Mouse (Mus musculus) G1E (cell line): ENCODE results near the gene Gm17655. TPM values are rescaled to one million over a fixed set of nuclear protein-coding genes. Genes with fewer than 3 reads are reported as not detected.

Experiments
- ATAC-seq: 2 replicates; pipeline ENCODE4 v1.8.0; 2016; ENCODE audit warnings: mild to moderate bottlenecking; ENCODE audit not compliant: insufficient number of reproducible peaks, poor library complexity, low FRiP score, severe bottlenecking; ENCODE audit errors: extremely low read depth
- DNase-seq: peaks from one replicate; pipeline ENCODE4 v3.0.0; 2012; ENCODE audit warnings: low spot score
- H3K27me3 ChIP-seq: 2 replicates; pipeline ENCODE4 v1.6.1; 2012; ENCODE audit warnings: mild to moderate bottlenecking, low read length, inconsistent platforms; ENCODE audit not compliant: insufficient read depth
- H3K36me3 ChIP-seq: replicated peaks from 2 replicates; pipeline ENCODE3; 2012; ENCODE audit warnings: mild to moderate bottlenecking, inconsistent platforms
- H3K4me1 ChIP-seq: 2 replicates; pipeline ENCODE4 v1.6.1; 2012; ENCODE audit warnings: low read depth, low read length, inconsistent platforms, mixed read lengths; ENCODE audit not compliant: insufficient read depth
- H3K4me3 ChIP-seq: 2 replicates; pipeline ENCODE4 v1.5.1; 2012; ENCODE audit warnings: low read depth, mild to moderate bottlenecking, inconsistent platforms, low read length, moderate library complexity, mixed read lengths
- H3K9me3 ChIP-seq: replicated peaks from 2 replicates; pipeline ENCODE4 v1.6.1; 2012; ENCODE audit warnings: inconsistent platforms
- CTCF ChIP-seq: IDR thresholded peaks from 2 replicates; pipeline ENCODE4 v1.5.1; 2012; ENCODE audit warnings: low read depth, low read length, inconsistent platforms, mixed read lengths
- GATA1 ChIP-seq: IDR thresholded peaks from 2 replicates; pipeline ENCODE4 v1.6.1; 2012; ENCODE audit warnings: borderline replicate concordance, low read length, inconsistent platforms, mixed read lengths
- GATA2 ChIP-seq: IDR thresholded peaks from 2 replicates; pipeline ENCODE4 v1.6.1; 2012; ENCODE audit warnings: low read depth, low read length, inconsistent platforms, borderline replicate concordance
- POLR2AphosphoS5 ChIP-seq: IDR thresholded peaks from 2 replicates; pipeline ENCODE4 v1.6.1; 2012; ENCODE audit warnings: low read depth, low read length, inconsistent platforms; ENCODE audit not compliant: insufficient replicate concordance
- TAL1 ChIP-seq: conservative IDR thresholded peaks from 2 replicates; pipeline ENCODE4 v1.6.1; 2012; ENCODE audit warnings: low read depth, low read length, inconsistent platforms, mixed read lengths
- polyA plus RNA-seq: library from polyadenylated mRNA; stranded (reverse); fragments of >175 nt; gene quantifications from 2 replicates; pipeline ENCODE4 v1.2.3, GENCODE M21; 2012
- total RNA-seq, 2 experiments: library from RNA; stranded (forward) in 1 of 2; stranded (reverse) in 1 of 2; fragments of 200-1000 nt in 1 of 2; fragments of >200 nt in 1 of 2; fragmentation: Nextera tagmentation in 1 of 2; gene quantifications; 2 replicates each; pipeline ENCODE4 v1.2.3; 2014 to 2017

Gene Gm17655
- total and polyA plus RNA-seq, 3 experiments = 0.14 to 49.1 (median 16.0) TPM

GRCm38 (mm10) chr5:110104616-110105380 lies 32.5 kb upstream of the Gm17655 start:
- peak overlapping the region; percentile 21; the same call in 1 of the 2 replicates for H3K4me3 ChIP-seq
- no peak for TF ChIP-seq CTCF
- TF ChIP-seq TAL1 = no peak
- TF ChIP-seq POLR2AphosphoS5 = no peak
- no peak for TF ChIP-seq GATA1
- TF ChIP-seq GATA2 = no peak
- peaks cover 53% of the 10 kb centered on the region for H3K9me3 ChIP-seq
- DNase-seq (no peak), ATAC-seq (no peak)
- peaks cover 55% of the 10 kb centered on the region for H3K4me1 ChIP-seq
- peaks cover 4% of the 10 kb centered on the region; the same call in 1 of the 2 replicates for H3K27me3 ChIP-seq
- H3K36me3 ChIP-seq = peaks cover 56% of the 10 kb centered on the region

DNA sequence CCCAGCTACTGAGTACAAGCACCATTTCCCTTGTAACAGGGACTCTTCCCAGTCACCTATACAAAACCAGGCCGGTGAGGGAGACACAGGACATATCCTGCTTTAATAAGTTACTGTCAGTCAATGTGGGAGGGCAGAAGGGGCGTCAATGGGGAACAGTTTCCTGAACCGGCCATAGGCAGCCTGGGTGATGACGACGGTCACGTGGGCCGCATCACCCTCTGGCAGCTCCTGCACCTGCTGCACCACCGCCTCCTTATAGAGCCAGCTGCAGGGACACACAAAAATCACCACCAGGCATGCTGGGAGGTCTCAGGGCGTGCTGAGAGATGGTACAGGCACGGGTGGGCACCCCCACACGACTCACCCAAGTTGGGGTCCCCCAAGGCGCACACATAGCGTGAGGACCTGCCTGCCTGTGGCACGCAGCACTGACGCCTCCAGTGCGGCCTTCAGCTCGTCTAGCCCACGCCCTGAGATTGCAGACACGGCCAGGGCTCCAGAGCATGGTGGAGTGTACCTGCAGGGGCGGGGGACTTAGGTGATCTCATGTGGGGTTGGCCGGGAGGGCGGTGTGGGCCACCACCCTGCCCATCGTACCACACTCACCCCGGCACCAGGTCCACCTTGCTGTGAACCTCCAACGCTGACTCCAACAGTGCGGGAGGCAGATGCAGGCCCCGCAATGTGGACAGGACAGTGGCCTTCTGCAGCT lies 31.7 kb upstream of the Gm17655 start:
- no peak for ATAC-seq

GRCm38 (mm10) chr5:110102853-110103625 lies 30.7 kb upstream of the Gm17655 start:
- H3K9me3 ChIP-seq = peaks cover 53% of the 10 kb centered on the region
- DNase-seq (peak; percentile 3), ATAC-seq (no peak)
- H3K4me1 ChIP-seq = peaks cover 52% of the 10 kb centered on the region
- TF ChIP-seq TAL1 (no peak), POLR2AphosphoS5 (no peak), CTCF (no peak), GATA2 (no peak), GATA1 (no peak)
- peaks cover 56% of the 10 kb centered on the region for H3K36me3 ChIP-seq
- no peak overlapping the region for H3K4me3 ChIP-seq
- H3K27me3 ChIP-seq = peaks cover 4% of the 10 kb centered on the region; the same call in 1 of the 2 replicates

More for the DNA sequence above, 31.7 kb upstream of the Gm17655 start:
- H3K27me3 ChIP-seq = peaks cover 4% of the 10 kb centered on the region; the same call in 1 of the 2 replicates
- peak overlapping the region; percentile 21; the same call in 1 of the 2 replicates for H3K4me3 ChIP-seq
- TF ChIP-seq POLR2AphosphoS5 = no peak
- no peak for TF ChIP-seq GATA2
- no peak for TF ChIP-seq GATA1
- TF ChIP-seq TAL1 = no peak
- no peak for TF ChIP-seq CTCF
- H3K9me3 ChIP-seq = peaks cover 53% of the 10 kb centered on the region
- peaks cover 56% of the 10 kb centered on the region for H3K36me3 ChIP-seq
- H3K4me1 ChIP-seq = peaks cover 58% of the 10 kb centered on the region
- DNase-seq = no peak

DNA sequence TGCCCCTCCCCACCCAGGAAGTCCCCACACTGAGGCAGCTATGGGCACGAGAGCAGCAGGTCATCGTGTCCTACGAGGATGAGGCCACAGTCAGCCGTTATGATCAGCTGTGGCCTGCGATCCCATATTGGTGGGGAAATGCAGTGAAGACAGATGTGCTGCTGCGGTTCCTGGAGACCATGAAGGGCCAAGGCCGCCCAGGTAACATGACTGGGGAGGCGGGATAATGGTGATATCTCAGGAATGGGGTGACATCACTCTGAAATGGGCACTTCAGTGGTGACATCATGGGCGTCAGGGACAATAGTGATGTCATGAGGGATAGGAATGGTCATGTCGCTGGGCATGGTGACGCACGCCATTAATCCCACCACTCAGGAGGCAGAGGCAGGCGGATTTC lies 30.1 kb upstream of the Gm17655 start:
- H3K36me3 ChIP-seq = peaks cover 56% of the 10 kb centered on the region
- ATAC-seq (no peak), DNase-seq (no peak)
- no peak overlapping the region for H3K4me3 ChIP-seq
- peaks cover 4% of the 10 kb centered on the region; the same call in 1 of the 2 replicates for H3K27me3 ChIP-seq
- no peak for TF ChIP-seq TAL1
- TF ChIP-seq CTCF = no peak
- no peak for TF ChIP-seq GATA1
- no peak for TF ChIP-seq POLR2AphosphoS5
- TF ChIP-seq GATA2 = no peak
- H3K4me1 ChIP-seq = peaks cover 52% of the 10 kb centered on the region
- peaks cover 53% of the 10 kb centered on the region for H3K9me3 ChIP-seq

GRCm38 (mm10) chr5:110101716-110102347 lies 29.5 kb upstream of the Gm17655 start:
- H3K27me3 ChIP-seq = peaks cover 4% of the 10 kb centered on the region; the same call in 1 of the 2 replicates
- H3K9me3 ChIP-seq = peaks cover 52% of the 10 kb centered on the region
- ATAC-seq (no peak), DNase-seq (no peak)
- no peak overlapping the region for H3K4me3 ChIP-seq
- TF ChIP-seq TAL1 = no peak
- no peak for TF ChIP-seq GATA2
- TF ChIP-seq POLR2AphosphoS5 = no peak
- TF ChIP-seq CTCF = no peak
- TF ChIP-seq GATA1 = no peak
- peaks cover 50% of the 10 kb centered on the region for H3K4me1 ChIP-seq
- peaks cover 53% of the 10 kb centered on the region for H3K36me3 ChIP-seq
